Mouse (Mus musculus) kidney, embryonic 14.5 days (tissue): ENCODE measurements at regions not wholly inside any gene's neighbourhood (a gene's known extent, or its start where the extent isn't known, plus 50 kb on each side); places are given as distances from the start of the nearest gene placed in this dataset.
A peak's percentile ranks its signal among the peaks of the same experiment; 100 is the strongest.

Source experiments
- ATAC-seq: fragments of 200-750 bp; cut with Nextera tagmentation; 2 replicates; pipeline ENCODE4 v1.8.0; 2017; ENCODE audit warnings: moderate number of reproducible peaks, mild to moderate bottlenecking, moderate TSS enrichment, moderate library complexity; ENCODE audit not compliant: low FRiP score, low TSS enrichment
- H3K27ac ChIP-seq: fragments of 300-500 bp; sonication (generic); 2 replicates; pipeline ENCODE4 v1.5.1; 2014; ENCODE audit warnings: low read depth, mild to moderate bottlenecking, low read length, moderate library complexity, mixed read lengths
- H3K27me3 ChIP-seq: fragments of 300-500 bp; sonication (generic); 2 replicates; pipeline ENCODE4 v1.6.1; 2014; ENCODE audit warnings: mild to moderate bottlenecking, low read length; ENCODE audit not compliant: control insufficient read depth, insufficient read depth
- H3K36me3 ChIP-seq: fragments of 300-500 bp; sonication (generic); 2 replicates; pipeline ENCODE4 v1.6.1; 2014; ENCODE audit warnings: low read length, mixed read lengths; ENCODE audit not compliant: control insufficient read depth, insufficient read depth
- H3K4me1 ChIP-seq: fragments of 300-500 bp; sonication (generic); 2 replicates; pipeline ENCODE4 v1.6.1; 2014; ENCODE audit warnings: low read length, mixed read lengths; ENCODE audit not compliant: control insufficient read depth, insufficient read depth
- H3K4me2 ChIP-seq: fragments of 300-500 bp; sonication (generic); replicated peaks from 2 replicates; pipeline ENCODE4 v1.6.1; 2014; ENCODE audit warnings: low read depth, mild to moderate bottlenecking, low read length
- H3K4me3 ChIP-seq: fragments of 300-500 bp; sonication (generic); 2 replicates; pipeline ENCODE4 v1.5.1; 2014; ENCODE audit warnings: mild to moderate bottlenecking, low read length
- H3K9ac ChIP-seq: fragments of 300-500 bp; sonication (generic); 2 replicates; pipeline ENCODE4 v1.6.1; 2014; ENCODE audit warnings: low read depth, mild to moderate bottlenecking, low read length, moderate library complexity
- H3K9me3 ChIP-seq: fragments of 300-500 bp; sonication (generic); 2 replicates; pipeline ENCODE4 v1.6.1; 2016; ENCODE audit warnings: low read length; ENCODE audit not compliant: control insufficient read depth
- WGBS: fragments of 180-500 bp; shearing (Covaris S2); extraction: QIAGEN DNeasy Blood & Tissue Kit; methylation state at CpG from one replicate; pipeline ENCODE4 v1.1.7; 2014; 5-methylcytosine and 5-hydroxymethylcytosine counted together

DNA sequence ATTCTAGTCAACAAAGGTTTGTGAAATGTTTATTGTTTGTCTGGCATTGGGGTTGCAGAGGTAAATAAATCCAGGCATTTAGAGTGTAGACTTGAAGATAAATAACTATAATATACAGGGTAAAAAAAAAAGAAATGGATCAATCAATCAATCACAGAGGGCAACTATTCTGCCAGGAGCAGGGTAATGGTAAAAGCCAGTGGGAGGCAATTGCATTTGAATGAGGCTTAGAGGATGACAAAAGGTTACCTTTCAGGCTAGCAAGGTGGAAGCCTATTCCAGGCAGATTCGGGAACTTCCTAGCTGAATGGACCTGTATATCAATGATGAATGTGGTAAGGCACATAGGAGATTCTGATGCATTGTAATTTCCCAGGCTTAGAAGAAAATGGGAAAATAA, 557.6 kb downstream of the Cdk5rap2 start:
- no peaks in the 10 kb centered on the region for H3K27me3 ChIP-seq
- H3K27ac ChIP-seq = no peak overlapping the region
- no peak for ATAC-seq
- no peaks in the 10 kb centered on the region for H3K4me1 ChIP-seq
- no peak overlapping the region for H3K4me3 ChIP-seq
- 51% methylated on average over 1 of the region's 1 CpGs for WGBS
- H3K4me2 ChIP-seq = no peak overlapping the region
- no peaks in the 10 kb centered on the region for H3K36me3 ChIP-seq
- H3K9me3 ChIP-seq = no peaks in the 10 kb centered on the region
- H3K9ac ChIP-seq = no peak overlapping the region

DNA sequence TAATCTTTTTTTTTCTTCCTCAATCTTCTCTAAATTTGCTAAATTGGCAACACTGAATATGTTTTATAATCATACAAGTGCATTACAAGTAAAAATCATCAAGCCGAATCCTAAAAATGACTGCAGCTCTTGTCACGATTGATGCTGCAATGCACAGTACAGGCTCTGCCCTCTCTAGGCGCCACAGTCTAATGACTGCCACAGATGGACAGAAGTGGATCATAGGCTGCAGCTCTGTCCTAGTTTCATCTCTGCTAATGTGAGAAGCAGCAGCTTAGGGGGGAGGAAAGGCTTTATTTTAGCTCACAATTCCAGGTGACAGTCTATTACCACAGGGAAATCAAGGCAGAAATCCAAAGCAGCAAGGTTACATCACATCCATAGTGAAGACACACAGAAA, 560.8 kb downstream of the Cdk5rap2 start:
- Histone ChIP-seq H3K27me3 (no peaks in the 10 kb centered on the region), H3K36me3 (no peaks in the 10 kb centered on the region), H3K4me1 (no peaks in the 10 kb centered on the region), H3K9me3 (no peaks in the 10 kb centered on the region), H3K4me3 (no peak overlapping the region), H3K4me2 (no peak overlapping the region), H3K9ac (no peak overlapping the region), H3K27ac (no peak overlapping the region)
- 89% methylated on average over 3 of the region's 3 CpGs for WGBS
- no peak for ATAC-seq

DNA sequence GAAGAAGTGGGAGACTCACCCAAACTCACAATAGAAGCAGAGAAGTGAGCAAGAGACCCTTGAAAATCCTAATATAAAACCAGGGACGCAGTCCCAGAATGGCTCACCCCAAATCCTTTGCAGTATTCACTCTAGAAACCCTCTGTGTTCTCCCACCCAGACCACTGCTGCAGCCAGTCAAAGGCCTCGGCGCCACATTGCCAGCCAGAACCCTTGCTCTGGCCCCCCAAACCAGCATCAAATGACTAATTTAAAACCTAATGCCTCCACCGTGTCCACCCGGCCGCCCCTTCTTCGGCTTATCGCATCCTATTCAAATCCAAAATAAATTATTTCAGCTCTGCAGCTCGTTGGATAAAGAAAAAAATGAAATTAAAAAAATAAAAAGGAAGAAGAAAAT, 570.4 kb downstream of the Cdk5rap2 start:
- 56% methylated on average over 9 of the region's 9 CpGs for WGBS
- no peaks in the 10 kb centered on the region for H3K4me1 ChIP-seq

DNA sequence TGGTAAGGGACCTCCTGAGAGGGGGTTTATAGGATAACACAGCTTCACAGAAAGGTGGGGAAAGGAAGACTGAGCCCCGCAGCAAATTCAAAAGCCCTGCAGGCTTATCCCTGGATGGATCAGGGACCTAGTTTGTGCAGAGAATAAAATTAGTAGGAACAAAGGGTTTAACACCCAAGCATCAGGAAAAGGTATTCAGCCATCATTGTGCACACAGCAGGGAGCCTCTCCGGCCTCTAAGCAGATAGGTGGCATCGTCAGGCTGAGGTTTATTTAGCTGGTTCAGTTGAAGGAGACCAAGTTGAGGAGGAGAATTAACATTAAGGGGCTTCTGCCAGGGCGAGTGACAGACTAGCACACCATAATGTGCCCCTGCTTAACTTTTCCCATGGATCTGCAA, 571.3 kb downstream of the Cdk5rap2 start:
- 41% methylated on average over 4 of the region's 4 CpGs for WGBS

More for the DNA sequence above, 570.4 kb downstream of the Cdk5rap2 start:
- H3K36me3 ChIP-seq = no peaks in the 10 kb centered on the region
- no peaks in the 10 kb centered on the region for H3K9me3 ChIP-seq
- no peak overlapping the region for H3K4me2 ChIP-seq
- H3K4me3 ChIP-seq = no peak overlapping the region
- no peak for ATAC-seq
- no peak overlapping the region for H3K9ac ChIP-seq
- no peak overlapping the region for H3K27ac ChIP-seq
- no peaks in the 10 kb centered on the region for H3K27me3 ChIP-seq

DNA sequence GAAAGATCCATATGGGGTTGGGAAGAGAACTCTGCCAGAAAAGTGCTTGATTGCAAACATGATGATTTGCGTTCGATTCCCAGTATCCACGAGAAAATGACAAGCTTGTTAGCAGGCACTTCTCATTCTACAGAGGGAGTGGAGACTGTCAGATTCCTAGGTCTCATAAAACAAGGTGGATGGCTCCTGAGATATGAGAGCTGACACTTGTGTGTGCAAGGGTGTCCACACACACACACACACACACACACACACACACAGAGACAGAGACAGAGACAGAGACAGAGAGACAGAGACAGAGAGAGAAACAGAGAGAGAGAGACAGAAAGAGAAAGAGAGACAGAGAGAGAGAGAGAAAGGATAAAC, 585.4 kb downstream of the Cdk5rap2 start:
- H3K27ac ChIP-seq = no peak overlapping the region

More for the DNA sequence above, 571.3 kb downstream of the Cdk5rap2 start:
- Histone ChIP-seq H3K27me3 (no peaks in the 10 kb centered on the region), H3K4me1 (no peaks in the 10 kb centered on the region), H3K9ac (no peak overlapping the region), H3K27ac (no peak overlapping the region), H3K4me2 (no peak overlapping the region), H3K4me3 (no peak overlapping the region), H3K36me3 (no peaks in the 10 kb centered on the region), H3K9me3 (no peaks in the 10 kb centered on the region)
- no peak for ATAC-seq

DNA sequence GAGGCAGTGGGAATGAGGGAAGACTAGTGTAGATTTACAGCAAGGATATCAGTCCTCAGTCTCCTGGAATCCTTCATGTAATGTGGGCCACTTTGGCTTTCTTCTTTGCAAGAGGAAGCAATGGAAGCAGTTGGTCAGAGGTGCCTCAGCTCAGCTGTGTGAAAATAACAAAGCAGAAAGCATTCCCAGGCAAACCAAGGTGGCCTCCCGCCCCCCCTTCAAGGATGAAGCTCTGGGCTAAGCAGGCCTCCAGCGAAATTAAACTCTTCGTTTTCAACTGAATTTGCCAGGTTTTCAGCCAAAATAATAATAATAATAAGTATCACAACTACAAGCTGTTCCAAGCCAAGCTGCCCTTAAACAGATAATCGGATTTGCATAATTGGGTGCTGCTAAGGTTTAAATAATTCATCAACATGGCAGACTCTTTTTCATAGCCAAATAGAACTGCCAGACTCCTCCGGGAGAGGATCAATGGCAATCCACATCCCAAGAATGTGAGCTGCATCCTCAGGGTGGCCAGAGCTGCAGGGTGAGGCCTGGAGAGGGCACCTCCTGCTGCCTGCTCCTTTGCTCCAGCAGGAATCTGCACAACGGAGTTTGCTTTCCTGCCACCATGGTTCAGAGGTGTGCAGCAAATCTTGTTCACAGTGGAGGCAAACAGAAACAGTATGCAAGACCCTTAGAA, 585.9 kb downstream of the Cdk5rap2 start:
- H3K27me3 ChIP-seq = no peaks in the 10 kb centered on the region
- no peaks in the 10 kb centered on the region for H3K9me3 ChIP-seq
- H3K27ac ChIP-seq = no peak overlapping the region
- no peaks in the 10 kb centered on the region for H3K4me1 ChIP-seq
- no peak for ATAC-seq
- H3K9ac ChIP-seq = no peak overlapping the region
- H3K4me2 ChIP-seq = no peak overlapping the region
- H3K36me3 ChIP-seq = no peaks in the 10 kb centered on the region
- 33% methylated on average over 6 of the region's 6 CpGs for WGBS
- no peak overlapping the region for H3K4me3 ChIP-seq

More for the DNA sequence above, 585.4 kb downstream of the Cdk5rap2 start:
- Histone ChIP-seq H3K27me3 (no peaks in the 10 kb centered on the region), H3K4me1 (no peaks in the 10 kb centered on the region), H3K36me3 (no peaks in the 10 kb centered on the region), H3K9me3 (no peaks in the 10 kb centered on the region), H3K4me2 (no peak overlapping the region), H3K4me3 (no peak overlapping the region), H3K9ac (no peak overlapping the region)
- no peak for ATAC-seq
- 51% methylated on average over 3 of the region's 3 CpGs for WGBS

DNA sequence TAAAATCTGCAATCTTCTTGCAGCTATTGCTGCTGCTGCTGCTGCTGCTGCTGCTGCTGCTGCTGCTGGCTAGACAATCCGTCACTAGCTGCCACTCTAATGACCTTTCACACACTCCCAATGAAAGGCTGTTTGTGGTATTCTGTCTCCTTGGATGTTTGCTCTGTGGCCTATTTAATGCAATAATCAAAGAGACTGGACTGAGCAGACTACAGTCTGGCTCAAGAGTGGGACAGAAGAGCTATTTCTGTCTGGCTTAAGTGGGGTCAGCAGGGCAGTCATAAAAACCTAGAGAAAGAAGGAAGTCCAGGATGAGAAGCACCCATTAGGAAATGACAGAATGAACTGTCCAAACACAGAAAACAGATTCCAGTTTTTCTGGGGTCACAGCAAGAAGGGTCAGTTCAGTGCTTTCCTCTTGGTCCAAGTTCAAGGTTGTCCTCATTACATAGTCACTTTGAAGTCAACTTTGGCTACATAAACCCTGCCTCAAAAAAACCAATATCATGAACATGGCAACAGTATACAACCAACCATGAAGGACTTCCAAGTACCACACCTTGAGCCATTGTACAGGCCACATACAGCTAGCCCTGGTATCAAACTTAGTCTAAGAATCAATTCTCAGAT, 586.8 kb downstream of the Cdk5rap2 start:
- Histone ChIP-seq H3K4me2 (no peak overlapping the region), H3K9me3 (no peaks in the 10 kb centered on the region), H3K27ac (no peak overlapping the region), H3K36me3 (no peaks in the 10 kb centered on the region), H3K27me3 (no peaks in the 10 kb centered on the region), H3K9ac (no peak overlapping the region), H3K4me3 (no peak overlapping the region), H3K4me1 (no peaks in the 10 kb centered on the region)
- peak; percentile 57; the same call in 1 of the 2 replicates for ATAC-seq
- WGBS = 4% methylated on average over 1 of the region's 1 CpGs

DNA sequence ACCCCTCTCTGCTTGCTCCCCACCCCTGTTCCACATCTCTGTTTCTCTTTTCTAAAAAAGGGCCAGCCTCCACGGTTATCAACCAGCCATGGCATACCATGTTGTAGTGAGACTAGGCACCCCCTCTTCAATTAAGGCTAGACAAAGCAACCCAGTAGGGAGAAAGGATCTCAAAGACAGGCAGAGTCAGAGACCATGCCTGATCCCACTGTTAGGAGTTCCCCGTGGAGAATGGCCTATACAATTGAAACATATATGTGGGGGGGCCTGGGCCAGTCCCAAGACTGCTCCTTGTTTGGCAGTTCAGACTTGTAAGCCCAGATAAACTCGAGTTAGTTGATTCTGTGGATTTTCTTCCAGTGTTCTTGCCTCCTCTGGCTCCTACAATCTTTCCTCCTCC, 591.4 kb downstream of the Cdk5rap2 start:
- H3K4me1 ChIP-seq = no peaks in the 10 kb centered on the region
- WGBS = 57% methylated on average over 3 of the region's 3 CpGs
- no peak overlapping the region for H3K9ac ChIP-seq
- H3K27ac ChIP-seq = no peak overlapping the region
- ATAC-seq = no peak
- H3K4me2 ChIP-seq = no peak overlapping the region
- H3K36me3 ChIP-seq = no peaks in the 10 kb centered on the region
- no peak overlapping the region for H3K4me3 ChIP-seq
- H3K27me3 ChIP-seq = no peaks in the 10 kb centered on the region
- no peaks in the 10 kb centered on the region for H3K9me3 ChIP-seq

DNA sequence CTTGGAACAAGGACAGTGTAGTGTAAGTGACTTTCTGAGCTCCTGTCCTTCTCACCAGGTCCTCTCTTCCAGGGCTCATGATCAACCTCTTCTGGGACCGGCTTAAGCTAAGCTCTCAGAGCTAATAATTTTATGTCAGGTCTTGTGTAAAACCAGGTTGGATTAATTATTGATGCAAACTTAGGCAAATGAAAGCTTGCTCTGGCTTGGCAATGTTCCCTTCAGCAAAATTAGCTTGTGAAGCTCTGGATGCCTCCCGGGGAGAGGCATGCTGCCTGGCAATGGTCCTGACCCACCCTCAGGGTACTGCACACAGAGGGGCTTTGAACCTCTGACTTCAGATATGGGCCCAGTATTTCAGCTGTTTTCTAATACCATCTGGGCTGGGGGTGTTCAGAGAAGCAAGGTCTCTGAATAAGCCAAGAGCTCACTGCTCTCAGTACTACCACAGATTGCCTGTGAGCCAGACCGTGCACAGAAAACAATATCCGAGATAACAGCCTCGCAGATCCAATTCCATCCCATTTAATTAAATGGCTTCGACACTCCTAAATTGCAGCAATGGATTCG, 624.7 kb downstream of the Cdk5rap2 start:
- 81% methylated on average over 7 of the region's 7 CpGs for WGBS
- Histone ChIP-seq H3K27me3 (no peaks in the 10 kb centered on the region), H3K4me1 (no peaks in the 10 kb centered on the region), H3K27ac (no peak overlapping the region), H3K9ac (no peak overlapping the region), H3K4me3 (no peak overlapping the region), H3K36me3 (no peaks in the 10 kb centered on the region), H3K9me3 (no peaks in the 10 kb centered on the region), H3K4me2 (no peak overlapping the region)
- ATAC-seq = no peak
